Mouse (Mus musculus) cerebral cortex, adult 2 months (tissue): ENCODE results near the gene Ska2.

Source experiments
- WGBS: fragments of 180-500 bp; shearing (Covaris S2); methylation state at CpG from one replicate; pipeline ENCODE4 v1.1.7; 2018; 5-methylcytosine and 5-hydroxymethylcytosine counted together

Gene Ska2

GRCm38 (mm10) chr11:87173625-87174024 is 64.6 kb downstream of the Ska2 start:
- 77% methylated on average over 5 of the region's 5 CpGs for WGBS
